Mouse (Mus musculus): ENCODE data around the gene Cyp27b1. TPM values are rescaled to one million over a fixed set of nuclear protein-coding genes. Genes with fewer than 3 reads are reported as not detected.

Cyp27b1 gene
- polyA plus RNA-seq, 1 experiment, result 0.32 TPM

GRCm38 (mm10) chr10:127037641-127038040 lies 10.4 kb upstream of the Cyp27b1 start:
- Histone ChIP-seq H3K4me3 (ENCODE audit: control insufficient read depth, insufficient read depth, low read length) (no peak overlapping the region), H3K27ac (ENCODE audit: control insufficient read depth, insufficient read depth, low read length) (no peak overlapping the region), H3K27me3 (ENCODE audit: control insufficient read depth, insufficient read depth, low read length) (peaks cover 10% of the 10 kb centered on the region; the same call in 1 of the 2 replicates), H3K36me3 (ENCODE audit: control insufficient read depth, insufficient read depth, low read length) (no peaks in the 10 kb centered on the region), H3K4me1 (replicated peaks; ENCODE audit: control insufficient read depth, insufficient read depth, low read length) (peaks cover 13% of the 10 kb centered on the region)
- no peak for DNase-seq
- TF ChIP-seq CTCF (IDR thresholded peaks at IDR 0.05; ENCODE audit: borderline replicate concordance, control insufficient read depth, extremely low read depth, insufficient read depth, low read length, poor library complexity), result no peak
- no peak for TF ChIP-seq POLR2A (IDR thresholded peaks at IDR 0.05; ENCODE audit: control insufficient read depth, extremely low read depth, insufficient read depth, low read length, poor library complexity)
- 82% methylated on average over 12 of the region's 12 CpGs for WGBS

GRCm38 (mm10) chr10:127040569-127041214 lies 7.4 kb upstream of the Cyp27b1 start:
- peaks cover 10% of the 10 kb centered on the region; the same call in 1 of the 2 replicates for H3K27me3 ChIP-seq (ENCODE audit: control insufficient read depth, insufficient read depth, low read length)
- peaks cover 13% of the 10 kb centered on the region for H3K4me1 ChIP-seq (replicated peaks; ENCODE audit: control insufficient read depth, insufficient read depth, low read length)
- no peak overlapping the region for H3K27ac ChIP-seq (ENCODE audit: control insufficient read depth, insufficient read depth, low read length)
- TF ChIP-seq POLR2A (IDR thresholded peaks at IDR 0.05; ENCODE audit: control insufficient read depth, extremely low read depth, insufficient read depth, low read length, poor library complexity), result no peak
- 0 out of 2 replicates have a peak, but pooled peaks have one; percentile 3 for TF ChIP-seq CTCF (IDR thresholded peaks at IDR 0.05; ENCODE audit: borderline replicate concordance, control insufficient read depth, extremely low read depth, insufficient read depth, low read length, poor library complexity)
- H3K36me3 ChIP-seq (ENCODE audit: control insufficient read depth, insufficient read depth, low read length), result no peaks in the 10 kb centered on the region
- DNase-seq, result no peak
- WGBS, result 5% methylated on average over 20 of the region's 20 CpGs
- H3K4me3 ChIP-seq (ENCODE audit: control insufficient read depth, insufficient read depth, low read length), result peak overlapping the region; percentile 69

GRCm38 (mm10) chr10:127041274-127041766 lies 6.7 kb upstream of the Cyp27b1 start, which contains the start of the genes Mettl1 and Eef1akmt3:
TSS of gene Mettl1 (plus strand) at chr10:127041414.
TSS of gene Eef1akmt3 (minus strand) at chr10:127041513.
- H3K36me3 ChIP-seq (ENCODE audit: control insufficient read depth, insufficient read depth, low read length), result no peaks in the 10 kb centered on the region
- peak; percentile 19 for DNase-seq
- H3K27ac ChIP-seq (ENCODE audit: control insufficient read depth, insufficient read depth, low read length), result no peak within 1 kb of the TSS
- TF ChIP-seq CTCF (IDR thresholded peaks at IDR 0.05; ENCODE audit: borderline replicate concordance, control insufficient read depth, extremely low read depth, insufficient read depth, low read length, poor library complexity) (peak; percentile 3; the same call in 1 of the 2 replicates), POLR2A (IDR thresholded peaks at IDR 0.05; ENCODE audit: control insufficient read depth, extremely low read depth, insufficient read depth, low read length, poor library complexity) (0 out of 2 replicates have a peak, but pooled peaks have one; percentile 22)
- 2% methylated on average over 28 of the region's 28 CpGs for WGBS
- H3K4me3 ChIP-seq (ENCODE audit: control insufficient read depth, insufficient read depth, low read length), result peak within 1 kb of the TSS; percentile 69
- peaks cover 10% of the 10 kb centered on the region; the same call in 1 of the 2 replicates for H3K27me3 ChIP-seq (ENCODE audit: control insufficient read depth, insufficient read depth, low read length)
- H3K4me1 ChIP-seq (replicated peaks; ENCODE audit: control insufficient read depth, insufficient read depth, low read length), result peaks cover 13% of the 10 kb centered on the region

GRCm38 (mm10) chr10:127041774-127042338 lies 6.2 kb upstream of the Cyp27b1 start:
- H3K4me3 ChIP-seq (ENCODE audit: control insufficient read depth, insufficient read depth, low read length), result peak overlapping the region; percentile 69
- no peak overlapping the region for H3K27ac ChIP-seq (ENCODE audit: control insufficient read depth, insufficient read depth, low read length)
- no peaks in the 10 kb centered on the region for H3K36me3 ChIP-seq (ENCODE audit: control insufficient read depth, insufficient read depth, low read length)
- peaks cover 13% of the 10 kb centered on the region for H3K4me1 ChIP-seq (replicated peaks; ENCODE audit: control insufficient read depth, insufficient read depth, low read length)
- WGBS, result under 1% methylated on average over 44 of the region's 44 CpGs
- peak; percentile 74 for DNase-seq
- TF ChIP-seq POLR2A (IDR thresholded peaks at IDR 0.05; ENCODE audit: control insufficient read depth, extremely low read depth, insufficient read depth, low read length, poor library complexity) (no peak), CTCF (IDR thresholded peaks at IDR 0.05; ENCODE audit: borderline replicate concordance, control insufficient read depth, extremely low read depth, insufficient read depth, low read length, poor library complexity) (peak; percentile 61; the same call in 1 of the 2 replicates)
- peaks cover 10% of the 10 kb centered on the region; the same call in 1 of the 2 replicates for H3K27me3 ChIP-seq (ENCODE audit: control insufficient read depth, insufficient read depth, low read length)

GRCm38 (mm10) chr10:127042468-127043115 lies 5.5 kb upstream of the Cyp27b1 start:
- Histone ChIP-seq H3K27me3 (ENCODE audit: control insufficient read depth, insufficient read depth, low read length) (peaks cover 10% of the 10 kb centered on the region; the same call in 1 of the 2 replicates), H3K4me3 (ENCODE audit: control insufficient read depth, insufficient read depth, low read length) (peak overlapping the region; percentile 69; the same call in 1 of the 2 replicates), H3K36me3 (ENCODE audit: control insufficient read depth, insufficient read depth, low read length) (no peaks in the 10 kb centered on the region), H3K27ac (ENCODE audit: control insufficient read depth, insufficient read depth, low read length) (no peak overlapping the region), H3K4me1 (replicated peaks; ENCODE audit: control insufficient read depth, insufficient read depth, low read length) (peaks cover 13% of the 10 kb centered on the region)
- DNase-seq, result no peak
- no peak for TF ChIP-seq POLR2A (IDR thresholded peaks at IDR 0.05; ENCODE audit: control insufficient read depth, extremely low read depth, insufficient read depth, low read length, poor library complexity)
- no peak for TF ChIP-seq CTCF (IDR thresholded peaks at IDR 0.05; ENCODE audit: borderline replicate concordance, control insufficient read depth, extremely low read depth, insufficient read depth, low read length, poor library complexity)
- WGBS, result 15% methylated on average over 5 of the region's 5 CpGs

GRCm38 (mm10) chr10:127043187-127043586 lies 4.9 kb upstream of the Cyp27b1 start:
- TF ChIP-seq CTCF (IDR thresholded peaks at IDR 0.05; ENCODE audit: borderline replicate concordance, control insufficient read depth, extremely low read depth, insufficient read depth, low read length, poor library complexity) (no peak), POLR2A (IDR thresholded peaks at IDR 0.05; ENCODE audit: control insufficient read depth, extremely low read depth, insufficient read depth, low read length, poor library complexity) (no peak)
- 94% methylated on average over 6 of the region's 6 CpGs for WGBS
- Histone ChIP-seq H3K27ac (ENCODE audit: control insufficient read depth, insufficient read depth, low read length) (no peak overlapping the region), H3K4me1 (replicated peaks; ENCODE audit: control insufficient read depth, insufficient read depth, low read length) (peaks cover 13% of the 10 kb centered on the region), H3K4me3 (ENCODE audit: control insufficient read depth, insufficient read depth, low read length) (no peak overlapping the region), H3K36me3 (ENCODE audit: control insufficient read depth, insufficient read depth, low read length) (no peaks in the 10 kb centered on the region), H3K27me3 (ENCODE audit: control insufficient read depth, insufficient read depth, low read length) (peaks cover 11% of the 10 kb centered on the region; the same call in 1 of the 2 replicates)
- DNase-seq, result no peak

Measured in thymus, adult 2 months (tissue).